In genomic region chr6:108444435-108444834, GRCm38 (mm10) we compare ENCODE assay signal across 11 mouse cellular contexts.
DNase-seq lines count a peak whose midpoint lies in the region; ATAC-seq and TF ChIP-seq lines count a peak whose summit lies in the region.
"Had no signal": no experiment of that assay in that cellular context is flagged by ENCODE, and none has a peak within 500 bp of the region (broad histone marks: within the 10 kb centered on the region; RNA-seq: fewer than 3 reads in every experiment).

No protein-coding gene starts in this region.

- DNase-seq in heart, postnatal 36 days, result no peak
- DNase-seq in Muller cell, postnatal 12 days (ENCODE audit: inconsistent ontology term), result peak; percentile 65
- DNase-seq in cerebellum, adult 8-10 months, result peak; percentile 63
- peak; percentile 51 to 66 for DNase-seq in left cerebral cortex, adult 2 months (ENCODE audit: extremely low spot score in 1 of 2, low spot score in 2 of 2)
- no peak for DNase-seq in urinary bladder, postnatal 4 days (ENCODE audit: low spot score in 2 of 2)
- no peak for DNase-seq in B cell, adult 2 months

- H3K9ac ChIP-seq in heart, embryonic 13.5 days, result no peak overlapping the region; the same call in 1 of the 2 replicates
- H3K9ac ChIP-seq: heart, embryonic 15.5 days had no signal

- H3K4me1 ChIP-seq in heart, embryonic 13.5 days, result peaks cover 50% of the 10 kb centered on the region

- intact Hi-C loops in heart, postnatal 36 days (cut with DNase I), result no loop called here
- intact Hi-C loops in left cerebral cortex, adult 2 months (cut with DNase I), result no loop called here

- 54% methylated on average over 7 of the region's 7 CpGs for WGBS in heart, embryonic 13.5 days

- TF ChIP-seq CTCF in left cerebral cortex, adult 2 months (IDR thresholded peaks at IDR 0.05), result no peak

- no peak for ATAC-seq in heart, embryonic 13.5 days (ENCODE audit: extremely low read depth, insufficient number of reproducible peaks, low FRiP score, low TSS enrichment)
- no peak for ATAC-seq in megakaryocyte-erythroid progenitor cell, adult 5-6 weeks (replicated peaks; ENCODE audit: low FRiP score, low TSS enrichment, poor library complexity, severe bottlenecking)

- H3K4me2 ChIP-seq in heart, embryonic 13.5 days, result no peak overlapping the region
- H3K4me2 ChIP-seq: heart, embryonic 15.5 days had no signal

- peaks cover 7% of the 10 kb centered on the region; the same call in 1 of the 2 replicates for H3K9me3 ChIP-seq in heart, embryonic 13.5 days
- H3K9me3 ChIP-seq: embryonic facial prominence, embryonic 10.5 days; heart, embryonic 15.5 days had no signal

- no peaks in the 10 kb centered on the region for H3K27me3 ChIP-seq in heart, embryonic 13.5 days (replicated peaks)
- H3K27me3 ChIP-seq: heart, embryonic 15.5 days had no signal

- no peak overlapping the region for H3K4me3 ChIP-seq in heart, embryonic 13.5 days
- no peak overlapping the region for H3K4me3 ChIP-seq in left cerebral cortex, adult 2 months
- H3K4me3 ChIP-seq: embryonic facial prominence, embryonic 10.5 days; heart, embryonic 15.5 days had no signal

- peak overlapping the region; percentile 50 for H3K27ac ChIP-seq in heart, embryonic 13.5 days (replicated peaks)
- H3K27ac ChIP-seq in left cerebral cortex, adult 2 months, result peak overlapping the region; percentile 44; the same call in 1 of the 2 replicates
- H3K27ac ChIP-seq: embryonic facial prominence, embryonic 10.5 days; heart, embryonic 15.5 days; macrophage had no signal

- peaks cover 43% of the 10 kb centered on the region for H3K36me3 ChIP-seq in heart, embryonic 13.5 days

Comparison
In these comparisons a context has a peak if more than half of its experiments do, and no peak if none do; other contexts are left out.
1. DNase-seq: peak in Muller cell, postnatal 12 days (single experiment), cerebellum, adult 8-10 months (single experiment) and left cerebral cortex, adult 2 months (2 of 2); none in heart, postnatal 36 days (0 of 2), urinary bladder, postnatal 4 days (0 of 2) and B cell, adult 2 months (0 of 2).